Mouse (Mus musculus): ENCODE measurements at regions not wholly inside any gene's neighbourhood (a gene's known extent, or its start where the extent isn't known, plus 50 kb on each side); places are given as distances from the start of the nearest gene placed in this dataset.

- no peak for TF ChIP-seq MAX (IDR thresholded peaks at IDR 0.05; ENCODE audit: low read depth)
- TF ChIP-seq POLR2A (IDR thresholded peaks at IDR 0.05; ENCODE audit: insufficient read length, low read depth), result no peak
Observed at GRCm38 (mm10) chr4:55696428-55696827, 164.2 kb upstream of the Klf4 start.

Data from myocyte (in vitro differentiated cells).